ENCODE assay signal across 11 mouse cellular contexts in the genomic region with DNA sequence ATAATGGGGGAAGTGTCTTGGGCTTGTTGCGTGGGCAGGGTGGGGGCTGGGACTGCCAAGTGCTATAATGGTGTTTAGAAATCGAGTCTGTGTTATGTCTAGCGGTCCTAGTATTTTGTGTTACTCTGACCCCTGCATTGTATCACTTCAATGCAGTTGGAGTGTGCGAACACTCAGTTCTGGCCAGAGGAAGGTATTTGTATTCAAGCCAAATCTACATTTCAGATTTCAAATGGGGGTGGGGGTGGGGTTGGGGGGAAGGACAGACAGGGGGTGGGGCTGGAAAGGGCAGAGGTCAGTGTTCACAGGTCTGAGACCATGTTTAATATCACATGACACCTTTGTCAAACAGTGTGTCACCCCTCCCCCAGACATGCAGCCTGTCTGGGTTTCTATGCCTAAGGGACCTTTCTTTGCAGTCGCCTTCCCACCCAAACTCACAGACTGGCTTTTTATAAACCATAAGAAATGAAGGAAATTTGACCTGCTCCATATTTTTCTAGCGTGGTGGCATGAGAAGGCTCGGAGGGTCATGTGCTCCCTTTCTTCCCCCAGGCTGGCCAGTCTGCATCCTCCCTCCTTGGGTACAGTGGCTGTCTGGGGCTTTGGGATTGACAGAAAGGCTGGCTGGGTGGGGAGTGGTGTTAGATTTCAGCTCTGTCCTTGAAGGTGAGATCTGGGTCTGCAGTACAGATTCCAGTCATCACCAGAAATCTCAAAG.
A peak's percentile ranks its signal among the peaks of the same experiment; 100 is the strongest.
DNase-seq lines count a peak whose midpoint lies in the region; ATAC-seq lines count a peak whose summit lies in the region.
"Had no signal": no experiment of that assay in that cellular context is flagged by ENCODE, and none has a peak within 500 bp of the region (broad histone marks: within the 10 kb centered on the region; RNA-seq: fewer than 3 reads in every experiment).

No protein-coding gene starts in this region.

- no peak overlapping the region for H3K4me3 ChIP-seq in heart, embryonic 15.5 days
- H3K4me3 ChIP-seq in midbrain, embryonic 11.5 days (ENCODE audit: low read depth, low read length) = no peak overlapping the region
- H3K4me3 ChIP-seq in midbrain, embryonic 15.5 days = no peak overlapping the region
- H3K4me3 ChIP-seq in neural tube, embryonic 11.5 days (ENCODE audit: low read depth, low read length) = no peak overlapping the region

- no peaks in the 10 kb centered on the region for H3K9me3 ChIP-seq in heart, embryonic 15.5 days (replicated peaks)
- H3K9me3 ChIP-seq in midbrain, embryonic 11.5 days (ENCODE audit: control insufficient read depth, low read length) = no peaks in the 10 kb centered on the region
- no peaks in the 10 kb centered on the region for H3K9me3 ChIP-seq in midbrain, embryonic 15.5 days
- H3K9me3 ChIP-seq in neural tube, embryonic 11.5 days (ENCODE audit: control insufficient read depth, low read length) = no peaks in the 10 kb centered on the region

- H3K9ac ChIP-seq in heart, embryonic 15.5 days = no peak overlapping the region
- H3K9ac ChIP-seq in midbrain, embryonic 11.5 days (ENCODE audit: low read length) = peak overlapping the region; percentile 24; the same call in 1 of the 2 replicates
- no peak overlapping the region for H3K9ac ChIP-seq in midbrain, embryonic 15.5 days
- H3K9ac ChIP-seq in neural tube, embryonic 11.5 days (ENCODE audit: low read length) = no peak overlapping the region

- ATAC-seq in heart, embryonic 15.5 days (replicated peaks; ENCODE audit: insufficient number of reproducible peaks, insufficient read depth, low FRiP score, low read depth) = peak; percentile 28; the same call in 1 of the 2 replicates
- ATAC-seq in midbrain, embryonic 11.5 days (ENCODE audit: low FRiP score) = peak; percentile 83
- ATAC-seq in midbrain, embryonic 15.5 days (replicated peaks) = no peak
- no peak for ATAC-seq in neural tube, embryonic 11.5 days (ENCODE audit: insufficient read depth, low FRiP score, low TSS enrichment)

- H3K4me1 ChIP-seq in heart, embryonic 15.5 days (replicated peaks) = peaks cover 28% of the 10 kb centered on the region
- H3K4me1 ChIP-seq in midbrain, embryonic 11.5 days (ENCODE audit: control insufficient read depth, insufficient read depth, low read length) = peaks cover 12% of the 10 kb centered on the region; the same call in 1 of the 2 replicates
- H3K4me1 ChIP-seq in midbrain, embryonic 15.5 days = no peaks in the 10 kb centered on the region
- H3K4me1 ChIP-seq in neural tube, embryonic 11.5 days (ENCODE audit: control insufficient read depth, insufficient read depth, low read length) = peaks cover 7% of the 10 kb centered on the region; the same call in 1 of the 2 replicates

- H3K27me3 ChIP-seq in heart, embryonic 15.5 days = no peaks in the 10 kb centered on the region
- no peaks in the 10 kb centered on the region; the same call in 1 of the 2 replicates for H3K27me3 ChIP-seq in midbrain, embryonic 11.5 days (ENCODE audit: control insufficient read depth, insufficient read depth, low read length)
- no peaks in the 10 kb centered on the region for H3K27me3 ChIP-seq in midbrain, embryonic 15.5 days (replicated peaks)
- no peaks in the 10 kb centered on the region for H3K27me3 ChIP-seq in neural tube, embryonic 11.5 days (ENCODE audit: control insufficient read depth, insufficient read depth, low read length)
- H3K27me3 ChIP-seq: CH12.LX had no signal

- intact Hi-C loops in heart, postnatal 14 days (cut with DNase I) = no loop called here

- H3K27ac ChIP-seq in heart, embryonic 15.5 days = peak overlapping the region; percentile 52
- peak overlapping the region; percentile 6; the same call in 1 of the 2 replicates for H3K27ac ChIP-seq in midbrain, embryonic 11.5 days (ENCODE audit: low read depth, low read length)
- no peak overlapping the region for H3K27ac ChIP-seq in midbrain, embryonic 15.5 days
- H3K27ac ChIP-seq in neural tube, embryonic 11.5 days (ENCODE audit: low read depth, low read length) = no peak overlapping the region

- no peaks in the 10 kb centered on the region for H3K36me3 ChIP-seq in heart, embryonic 15.5 days
- no peaks in the 10 kb centered on the region for H3K36me3 ChIP-seq in midbrain, embryonic 11.5 days (ENCODE audit: control insufficient read depth, insufficient read depth, low read length)
- H3K36me3 ChIP-seq in midbrain, embryonic 15.5 days (replicated peaks) = no peaks in the 10 kb centered on the region
- H3K36me3 ChIP-seq in neural tube, embryonic 11.5 days (ENCODE audit: control insufficient read depth, insufficient read depth, low read length) = no peaks in the 10 kb centered on the region

- 14% methylated on average over 7 of the region's 7 CpGs for WGBS in heart, embryonic 15.5 days
- WGBS in midbrain, embryonic 11.5 days = 25% methylated on average over 7 of the region's 7 CpGs
- 25% methylated on average over 7 of the region's 7 CpGs for WGBS in midbrain, embryonic 15.5 days
- WGBS in neural tube, embryonic 11.5 days = 32% methylated on average over 7 of the region's 7 CpGs

- no peak for DNase-seq in heart, postnatal 14 days
- peak; percentile 88 for DNase-seq in midbrain, embryonic 11.5 days (ENCODE audit: low spot score, missing footprints)
- DNase-seq in embryo, embryonic 10.5 days (ENCODE audit: low spot score) = peak; percentile 79
- peak; percentile 31 for DNase-seq in neural tube, embryonic 11.5 days (ENCODE audit: low spot score)
- DNase-seq in urinary bladder, postnatal 25 days (ENCODE audit: low spot score) = no peak
- no peak for DNase-seq in testis, postnatal 10 days (ENCODE audit: low spot score)
- DNase-seq: cerebellum, adult 18-20 months; thymus, adult 2 months had no signal

- H3K4me2 ChIP-seq in heart, embryonic 15.5 days = peak overlapping the region; percentile 24
- peak overlapping the region; percentile 22; the same call in 1 of the 2 replicates for H3K4me2 ChIP-seq in midbrain, embryonic 11.5 days
- H3K4me2 ChIP-seq in midbrain, embryonic 15.5 days = no peak overlapping the region
- H3K4me2 ChIP-seq in neural tube, embryonic 11.5 days (ENCODE audit: low read depth) = no peak overlapping the region

Comparison
In these comparisons a context has a peak if more than half of its experiments do, and no peak if none do; other contexts are left out.
1. ATAC-seq: peak in heart, embryonic 15.5 days (single experiment) and midbrain, embryonic 11.5 days (single experiment); none in midbrain, embryonic 15.5 days (single experiment) and neural tube, embryonic 11.5 days (single experiment).
2. H3K27ac ChIP-seq: peak in heart, embryonic 15.5 days (single experiment) and midbrain, embryonic 11.5 days (single experiment); none in midbrain, embryonic 15.5 days (single experiment) and neural tube, embryonic 11.5 days (single experiment).
3. H3K4me2 ChIP-seq: peak in heart, embryonic 15.5 days (single experiment) and midbrain, embryonic 11.5 days (single experiment); none in midbrain, embryonic 15.5 days (single experiment) and neural tube, embryonic 11.5 days (single experiment).
4. DNase-seq: peak in midbrain, embryonic 11.5 days (single experiment), embryo, embryonic 10.5 days (single experiment) and neural tube, embryonic 11.5 days (single experiment); none in heart, postnatal 14 days (0 of 2), urinary bladder, postnatal 25 days (single experiment) and testis, postnatal 10 days (single experiment).